Mouse (Mus musculus) embryonic facial prominence, embryonic 15.5 days (tissue): ENCODE data around the gene Fto. TPM values are rescaled to one million over a fixed set of nuclear protein-coding genes. Genes with fewer than 3 reads are reported as not detected.

Experiments used
- ATAC-seq: fragments of 200-750 bp; cut with Nextera tagmentation; 2 replicates; pipeline ENCODE4 v1.8.0; 2017; ENCODE audit warnings: low read depth, moderate TSS enrichment; ENCODE audit not compliant: insufficient number of reproducible peaks, low FRiP score, low TSS enrichment
- H3K27ac ChIP-seq: fragments of 300-500 bp; sonication (generic); replicated peaks from 2 replicates; pipeline ENCODE4 v1.5.1; 2015; ENCODE audit warnings: mild to moderate bottlenecking, inconsistent platforms
- H3K27me3 ChIP-seq: fragments of 300-500 bp; sonication (generic); 2 replicates; pipeline ENCODE4 v1.6.1; 2015; ENCODE audit warnings: inconsistent platforms
- H3K36me3 ChIP-seq: fragments of 300-500 bp; sonication (generic); 2 replicates; pipeline ENCODE4 v1.6.1; 2015; ENCODE audit warnings: mild to moderate bottlenecking, inconsistent platforms
- H3K4me1 ChIP-seq: fragments of 300-500 bp; sonication (generic); 2 replicates; pipeline ENCODE4 v1.6.1; 2015; ENCODE audit warnings: inconsistent platforms
- H3K4me2 ChIP-seq: fragments of 300-500 bp; sonication (generic); replicated peaks from 2 replicates; pipeline ENCODE4 v1.6.1; 2015; ENCODE audit warnings: mild to moderate bottlenecking, inconsistent platforms
- H3K4me3 ChIP-seq: fragments of 300-500 bp; sonication (generic); replicated peaks from 2 replicates; pipeline ENCODE4 v1.5.1; 2015; ENCODE audit warnings: mild to moderate bottlenecking, inconsistent platforms
- H3K9ac ChIP-seq: fragments of 300-500 bp; sonication (generic); 2 replicates; pipeline ENCODE4 v1.6.1; 2015; ENCODE audit warnings: inconsistent platforms
- H3K9me3 ChIP-seq: fragments of 300-500 bp; sonication (generic); replicated peaks from 2 replicates; pipeline ENCODE4 v1.6.1; 2016; ENCODE audit warnings: inconsistent platforms
- WGBS: fragments of 180-500 bp; shearing (Covaris S2); methylation state at CpG from one replicate; pipeline ENCODE4 v1.1.7; 2015; 5-methylcytosine and 5-hydroxymethylcytosine counted together
- polyA plus RNA-seq: library from polyadenylated mRNA; unstranded; fragments of >200 nt; fragmentation: Nextera tagmentation; extraction: Ambion mirVana; gene quantifications from 2 replicates; pipeline ENCODE4 v1.2.1, GENCODE M21; 2015

Fto gene
- polyA plus RNA-seq, 1 experiment from 2014 or later = 111 TPM

GRCm38 (mm10) chr8:91324916-91325315, 11.6 kb downstream of the Fto start:
- peaks cover 5% of the 10 kb centered on the region for H3K36me3 ChIP-seq
- H3K4me3 ChIP-seq = no peak overlapping the region
- H3K27ac ChIP-seq = no peak overlapping the region
- H3K4me1 ChIP-seq = peaks cover 28% of the 10 kb centered on the region
- WGBS = 80% methylated on average over 4 of the region's 4 CpGs
- no peaks in the 10 kb centered on the region for H3K27me3 ChIP-seq
- H3K9me3 ChIP-seq = no peaks in the 10 kb centered on the region
- H3K4me2 ChIP-seq = no peak overlapping the region
- ATAC-seq = no peak
- H3K9ac ChIP-seq = no peak overlapping the region

GRCm38 (mm10) chr8:91326018-91326417, 12.7 kb downstream of the Fto start:
- Histone ChIP-seq H3K9ac (no peak overlapping the region), H3K27ac (no peak overlapping the region), H3K4me1 (peaks cover 38% of the 10 kb centered on the region), H3K4me3 (no peak overlapping the region), H3K9me3 (no peaks in the 10 kb centered on the region), H3K36me3 (peaks cover 5% of the 10 kb centered on the region), H3K4me2 (no peak overlapping the region), H3K27me3 (no peaks in the 10 kb centered on the region)
- no peak for ATAC-seq
- WGBS = 49% methylated on average over 3 of the region's 3 CpGs

GRCm38 (mm10) chr8:91326946-91327345, 13.6 kb downstream of the Fto start:
- 85% methylated on average over 6 of the region's 6 CpGs for WGBS
- Histone ChIP-seq H3K36me3 (peaks cover 5% of the 10 kb centered on the region), H3K9ac (no peak overlapping the region), H3K4me1 (peaks cover 45% of the 10 kb centered on the region), H3K27ac (no peak overlapping the region), H3K4me2 (no peak overlapping the region), H3K4me3 (no peak overlapping the region), H3K9me3 (no peaks in the 10 kb centered on the region), H3K27me3 (no peaks in the 10 kb centered on the region)
- no peak for ATAC-seq

- 81% methylated on average over 11 of the region's 11 CpGs for WGBS
- no peak overlapping the region for H3K4me2 ChIP-seq
- H3K4me1 ChIP-seq = peaks cover 49% of the 10 kb centered on the region
- no peak overlapping the region for H3K27ac ChIP-seq
- H3K36me3 ChIP-seq = peaks cover 5% of the 10 kb centered on the region
- H3K27me3 ChIP-seq = no peaks in the 10 kb centered on the region
- H3K9me3 ChIP-seq = no peaks in the 10 kb centered on the region
- H3K4me3 ChIP-seq = no peak overlapping the region
- ATAC-seq = no peak
- H3K9ac ChIP-seq = no peak overlapping the region
Measured at GRCm38 (mm10) chr8:91327471-91328205, 14.3 kb downstream of the Fto start.

GRCm38 (mm10) chr8:91329056-91329455, 15.7 kb downstream of the Fto start:
- Histone ChIP-seq H3K4me3 (no peak overlapping the region), H3K9me3 (no peaks in the 10 kb centered on the region), H3K9ac (no peak overlapping the region), H3K27me3 (no peaks in the 10 kb centered on the region), H3K4me2 (no peak overlapping the region), H3K4me1 (peaks cover 41% of the 10 kb centered on the region), H3K27ac (peak overlapping the region; percentile 1; the same call in 1 of the 2 replicates), H3K36me3 (peaks cover 5% of the 10 kb centered on the region)
- no peak for ATAC-seq
- 64% methylated on average over 9 of the region's 9 CpGs for WGBS

GRCm38 (mm10) chr8:91329461-91329850, 16.1 kb downstream of the Fto start:
- Histone ChIP-seq H3K4me3 (no peak overlapping the region), H3K4me2 (0 out of 2 replicates have a peak overlapping the region, but pooled peaks have one; percentile 8), H3K9ac (no peak overlapping the region), H3K27ac (peak overlapping the region; percentile 1; the same call in 1 of the 2 replicates), H3K4me1 (peaks cover 39% of the 10 kb centered on the region), H3K9me3 (no peaks in the 10 kb centered on the region), H3K27me3 (no peaks in the 10 kb centered on the region), H3K36me3 (peaks cover 5% of the 10 kb centered on the region)
- no peak for ATAC-seq
- WGBS = 25% methylated on average over 6 of the region's 6 CpGs

- H3K9ac ChIP-seq = no peak overlapping the region
- H3K4me2 ChIP-seq = no peak overlapping the region
- no peak overlapping the region for H3K4me3 ChIP-seq
- peaks cover 13% of the 10 kb centered on the region for H3K4me1 ChIP-seq
- no peaks in the 10 kb centered on the region for H3K9me3 ChIP-seq
- no peaks in the 10 kb centered on the region for H3K27me3 ChIP-seq
- ATAC-seq = no peak
- H3K36me3 ChIP-seq = 0 out of 2 replicates have a peak, but pooled peaks cover 3% of the 10 kb centered on the region
- 86% methylated on average over 6 of the region's 6 CpGs for WGBS
- no peak overlapping the region for H3K27ac ChIP-seq
Measured at GRCm38 (mm10) chr8:91338389-91339154, 25.2 kb downstream of the Fto start.

GRCm38 (mm10) chr8:91339651-91340050, 26.3 kb downstream of the Fto start:
- Histone ChIP-seq H3K4me1 (peaks cover 13% of the 10 kb centered on the region), H3K27ac (no peak overlapping the region; the same call in 1 of the 2 replicates), H3K9ac (no peak overlapping the region), H3K9me3 (no peaks in the 10 kb centered on the region), H3K27me3 (no peaks in the 10 kb centered on the region), H3K36me3 (0 out of 2 replicates have a peak, but pooled peaks cover 3% of the 10 kb centered on the region), H3K4me3 (no peak overlapping the region), H3K4me2 (no peak overlapping the region)
- no peak for ATAC-seq
- WGBS = 68% methylated on average over 8 of the region's 8 CpGs

GRCm38 (mm10) chr8:91340746-91341145, 27.4 kb downstream of the Fto start:
- WGBS = 38% methylated on average over 1 of the region's 1 CpGs

GRCm38 (mm10) chr8:91342196-91342595, 28.9 kb downstream of the Fto start:
- Histone ChIP-seq H3K4me2 (no peak overlapping the region), H3K36me3 (0 out of 2 replicates have a peak, but pooled peaks cover 3% of the 10 kb centered on the region), H3K4me3 (no peak overlapping the region), H3K9ac (no peak overlapping the region), H3K27me3 (no peaks in the 10 kb centered on the region), H3K9me3 (no peaks in the 10 kb centered on the region), H3K27ac (no peak overlapping the region), H3K4me1 (peaks cover 13% of the 10 kb centered on the region)
- WGBS = 44% methylated on average over 5 of the region's 5 CpGs
- ATAC-seq = no peak

More at GRCm38 (mm10) chr8:91340746-91341145, 27.4 kb downstream of the Fto start:
- no peak overlapping the region for H3K4me2 ChIP-seq
- no peak overlapping the region for H3K27ac ChIP-seq
- ATAC-seq = no peak
- peaks cover 13% of the 10 kb centered on the region for H3K4me1 ChIP-seq
- H3K9ac ChIP-seq = no peak overlapping the region
- H3K4me3 ChIP-seq = no peak overlapping the region
- H3K36me3 ChIP-seq = 0 out of 2 replicates have a peak, but pooled peaks cover 3% of the 10 kb centered on the region
- H3K9me3 ChIP-seq = no peaks in the 10 kb centered on the region
- no peaks in the 10 kb centered on the region for H3K27me3 ChIP-seq

- Histone ChIP-seq H3K9me3 (no peaks in the 10 kb centered on the region), H3K27me3 (no peaks in the 10 kb centered on the region), H3K27ac (no peak overlapping the region), H3K36me3 (0 out of 2 replicates have a peak, but pooled peaks cover 3% of the 10 kb centered on the region), H3K9ac (no peak overlapping the region), H3K4me1 (peaks cover 13% of the 10 kb centered on the region), H3K4me3 (no peak overlapping the region), H3K4me2 (no peak overlapping the region)
- 75% methylated on average over 5 of the region's 5 CpGs for whole genome bisulfite sequencing
- no peak for ATAC-seq
Measured at GRCm38 (mm10) chr8:91342798-91343197, 29.5 kb downstream of the Fto start.
